Mouse (Mus musculus) frontal cortex, adult (tissue): ENCODE data around the gene Mpst.
A peak's percentile ranks its signal among the peaks of the same experiment; 100 is the strongest.

ENCODE experiments used
- ATAC-seq: cut with Nextera tagmentation; 2 replicates; pipeline ENCODE4 v1.9.2; 2017; ENCODE audit warnings: mild to moderate bottlenecking, moderate library complexity, mixed read lengths; ENCODE audit not compliant: low TSS enrichment

Gene Mpst

GRCm38 (mm10) chr15:78436380-78437192 is 30.4 kb downstream of the Mpst start:
- ATAC-seq = 0 out of 2 replicates have a peak, but pooled peaks have one; percentile 6

- ATAC-seq = peak; percentile 39
These were observed 31.2 kb downstream of the Mpst start for GRCm38 (mm10) chr15:78437237-78438017.

GRCm38 (mm10) chr15:78438018-78438394 is 31.8 kb downstream of the Mpst start:
- ATAC-seq = no peak

GRCm38 (mm10) chr15:78438505-78438904 is 32.3 kb downstream of the Mpst start:
- ATAC-seq = no peak

GRCm38 (mm10) chr15:78438973-78439372 is 32.8 kb downstream of the Mpst start:
- ATAC-seq = no peak

- ATAC-seq = no peak
These were observed 36.0 kb downstream of the Mpst start for GRCm38 (mm10) chr15:78442231-78442630.

- ATAC-seq = no peak
These were observed 37.6 kb downstream of the Mpst start for GRCm38 (mm10) chr15:78443857-78444256.

- ATAC-seq = no peak
These were observed 40.9 kb downstream of the Mpst start for GRCm38 (mm10) chr15:78447121-78447520.

- peak; percentile 48 for ATAC-seq
These were observed 41.7 kb downstream of the Mpst start for GRCm38 (mm10) chr15:78447746-78448535.

GRCm38 (mm10) chr15:78449131-78449530 is 42.9 kb downstream of the Mpst start:
- no peak for ATAC-seq

GRCm38 (mm10) chr15:78449694-78450418 is 43.6 kb downstream of the Mpst start:
- ATAC-seq = peak; percentile 50; the same call in 1 of the 2 replicates

GRCm38 (mm10) chr15:78450419-78450768 is 44.2 kb downstream of the Mpst start:
- ATAC-seq = no peak

- ATAC-seq = no peak
These were observed 45.0 kb downstream of the Mpst start for GRCm38 (mm10) chr15:78451201-78451600.

- no peak for ATAC-seq
These were observed 46.7 kb downstream of the Mpst start for GRCm38 (mm10) chr15:78452929-78453328.

- no peak for ATAC-seq
These were observed 49.0 kb downstream of the Mpst start for GRCm38 (mm10) chr15:78455168-78455567.

- no peak for ATAC-seq
These were observed 49.8 kb downstream of the Mpst start for GRCm38 (mm10) chr15:78456051-78456450.

GRCm38 (mm10) chr15:78457193-78457592 is 51.0 kb downstream of the Mpst start:
- no peak for ATAC-seq

- ATAC-seq = no peak
These were observed 56.8 kb downstream of the Mpst start for GRCm38 (mm10) chr15:78462981-78463380.
